Comparison of ENCODE assay signal across 24 mouse cellular contexts in the genomic region with DNA sequence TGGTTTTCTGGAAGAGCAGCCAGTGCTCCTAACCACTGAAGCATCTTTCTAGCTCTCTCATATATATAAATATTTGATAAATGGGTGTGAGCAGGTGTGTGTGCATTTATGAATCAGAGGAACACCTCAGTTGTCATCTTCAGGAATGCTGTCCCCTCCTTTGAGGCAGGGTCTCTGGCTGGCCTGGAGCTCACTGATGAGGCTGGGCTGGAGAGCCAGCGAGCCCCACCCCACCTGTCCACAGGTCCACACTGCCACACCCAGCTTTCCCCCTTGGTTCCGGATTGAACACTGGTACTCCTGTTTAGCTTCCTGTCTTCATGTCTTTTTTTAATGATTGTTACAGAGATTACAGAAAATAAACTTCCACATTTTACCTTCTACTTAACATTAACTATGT.
"Had no signal": no experiment of that assay in that cellular context is flagged by ENCODE, and none has a peak within 500 bp of the region (broad histone marks: within the 10 kb centered on the region; RNA-seq: fewer than 3 reads in every experiment).

No protein-coding gene starts in this region.

- H3K27ac ChIP-seq: heart, embryonic 10.5 days; hindbrain, embryonic 13.5 days; hindbrain, embryonic 15.5 days; hindbrain, postnatal 0 days; kidney, embryonic 15.5 days; kidney, postnatal 0 days; limb, embryonic 13.5 days; limb, embryonic 15.5 days; liver, embryonic 13.5 days had no signal

- H3K4me1 ChIP-seq: heart, embryonic 12.5 days; hindbrain, embryonic 13.5 days; hindbrain, embryonic 15.5 days; kidney, embryonic 15.5 days; limb, embryonic 13.5 days; limb, embryonic 15.5 days had no signal

- H3K27me3 ChIP-seq: heart, embryonic 12.5 days; hindbrain, embryonic 13.5 days; hindbrain, embryonic 15.5 days; kidney, embryonic 15.5 days; limb, embryonic 15.5 days had no signal

- DNase-seq: gastrocnemius, postnatal 14 days; gastrocnemius, postnatal 36 days; heart, adult 18-20 months; heart, postnatal 10 days; heart, postnatal 36 days; kidney, adult 11 months; kidney, adult 2 months; kidney, adult 9 months; kidney, postnatal 14 days; kidney, postnatal 36 days; layer of hippocampus, adult 9-11 months; layer of hippocampus, postnatal 36 days; left cerebral cortex, postnatal 4 days; liver, embryonic 13.5 days had no signal

- ATAC-seq: hindbrain, postnatal 0 days; intestine, embryonic 16.5 days had no signal

- H3K9me3 ChIP-seq: heart, embryonic 10.5 days; heart, embryonic 12.5 days; hindbrain, embryonic 13.5 days; hindbrain, embryonic 15.5 days; kidney, embryonic 15.5 days; limb, embryonic 13.5 days; limb, embryonic 15.5 days; liver, embryonic 13.5 days had no signal

- H3K4me2 ChIP-seq: heart, embryonic 12.5 days; hindbrain, embryonic 13.5 days; hindbrain, embryonic 15.5 days; kidney, embryonic 15.5 days; limb, embryonic 13.5 days; limb, embryonic 15.5 days had no signal

- H3K36me3 ChIP-seq: heart, embryonic 10.5 days; heart, embryonic 12.5 days; hindbrain, embryonic 13.5 days; hindbrain, embryonic 15.5 days; kidney, embryonic 15.5 days; limb, embryonic 13.5 days; limb, embryonic 15.5 days; liver, embryonic 13.5 days had no signal

- H3K4me3 ChIP-seq: heart, embryonic 10.5 days; heart, embryonic 12.5 days; hindbrain, embryonic 13.5 days; hindbrain, embryonic 15.5 days; kidney, embryonic 15.5 days; limb, embryonic 13.5 days; limb, embryonic 15.5 days; liver, embryonic 13.5 days had no signal

- H3K9ac ChIP-seq: heart, embryonic 12.5 days; hindbrain, embryonic 13.5 days; hindbrain, embryonic 15.5 days; kidney, embryonic 15.5 days; limb, embryonic 13.5 days; limb, embryonic 15.5 days; liver, embryonic 13.5 days had no signal
